Mouse (Mus musculus): ENCODE data around the gene BC067074. TPM values are rescaled to one million over a fixed set of nuclear protein-coding genes. Genes with fewer than 3 reads are reported as not detected.
"Not testable (repeated sequence)": the region's sequence is repeated elsewhere in the genome, so short reads cannot be mapped to it uniquely, and the experiment has no call there.

Gene BC067074
- 0.80 and 0.83 TPM in 2 replicates for polyA plus RNA-seq (2015; fragmentation: Nextera tagmentation; extraction: Ambion mirVana)

DNA sequence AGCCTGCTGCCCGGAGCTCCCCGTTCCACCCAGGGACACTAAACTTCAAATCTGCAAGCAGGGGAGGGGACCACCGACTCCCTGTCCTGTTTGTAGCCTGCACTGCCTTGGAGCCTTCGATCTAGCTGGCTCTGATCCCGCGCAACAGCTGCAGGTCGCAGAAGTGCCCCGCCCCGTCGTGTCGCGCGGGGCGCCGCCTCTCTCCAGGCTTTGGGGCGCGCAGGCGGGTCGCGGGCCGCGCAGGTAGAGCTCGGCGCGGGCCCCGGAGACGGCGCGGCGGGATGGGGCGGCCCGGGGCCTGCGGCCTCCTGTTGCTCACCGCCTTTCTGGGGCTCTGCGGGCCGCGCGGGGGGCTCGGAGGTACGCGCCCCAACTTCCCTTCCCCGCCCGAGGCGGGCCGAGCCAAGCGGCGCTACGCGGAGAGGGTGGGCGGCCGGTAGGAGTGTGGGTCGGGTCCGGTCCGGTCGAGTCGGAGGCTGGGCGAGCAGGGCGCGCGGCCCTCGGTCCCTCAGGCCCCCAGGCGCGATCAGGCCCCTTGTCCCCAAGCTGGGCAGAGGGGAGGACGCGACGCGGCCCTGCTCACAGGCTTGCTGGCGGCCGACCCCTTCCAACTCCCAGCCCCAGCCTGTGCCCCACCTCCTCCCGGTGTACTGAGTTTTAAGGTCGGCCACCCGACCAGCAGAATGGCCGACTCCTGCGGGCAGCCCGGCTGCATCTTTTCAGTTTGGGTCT lies at the start of gene BC067074:
Gene BC067074, plus strand, starts transcription at position 185 of the 732 bp plus-strand sequence.
- peak within 1 kb of the TSS; percentile 73 for H3K9ac ChIP-seq (ENCODE audit: low read depth, low read length)
- no peaks in the 10 kb centered on the region; the same call in 1 of the 2 replicates for H3K4me1 ChIP-seq (ENCODE audit: control insufficient read depth, insufficient read depth, low read length)
- H3K4me2 ChIP-seq (ENCODE audit: low read length), result peak within 1 kb of the TSS; percentile 93
- H3K27me3 ChIP-seq (ENCODE audit: control insufficient read depth, insufficient read depth, low read depth, low read length), result no peaks in the 10 kb centered on the region
- under 1% methylated on average over 66 of the region's 75 CpGs for WGBS
- peak; percentile 78 for ATAC-seq
- H3K4me3 ChIP-seq (ENCODE audit: low read depth, low read length), result peak within 1 kb of the TSS; percentile 63
- no peak within 1 kb of the TSS for H3K27ac ChIP-seq (ENCODE audit: low read length)
- no peaks in the 10 kb centered on the region for H3K9me3 ChIP-seq (replicated peaks; ENCODE audit: control insufficient read depth, low read length, poor library complexity, severe bottlenecking)
- no peaks in the 10 kb centered on the region for H3K36me3 ChIP-seq (ENCODE audit: control insufficient read depth, insufficient read depth, low read length)

DNA sequence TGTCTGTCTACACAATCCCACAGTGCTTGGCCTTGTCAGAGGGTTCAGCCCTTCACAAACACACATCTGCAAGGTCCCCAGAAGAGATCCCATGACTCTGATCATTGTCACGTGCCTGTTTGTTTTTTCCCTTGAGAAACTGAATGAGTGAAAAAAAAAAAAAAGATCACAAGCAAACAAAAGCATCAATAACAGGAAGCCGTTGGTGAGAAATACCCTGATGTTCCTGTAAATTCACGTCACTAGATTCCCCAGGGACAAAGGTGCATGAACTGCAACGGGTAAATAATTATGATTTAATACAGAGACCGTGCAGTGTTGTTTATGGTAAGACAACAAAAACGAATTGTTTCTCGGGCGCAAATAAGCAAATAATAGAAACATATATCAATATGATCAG lies 47.9 kb upstream of the BC067074 start:
- Histone ChIP-seq H3K27ac (ENCODE audit: low read length) (no peak overlapping the region), H3K4me2 (ENCODE audit: low read length) (no peak overlapping the region), H3K4me3 (ENCODE audit: low read depth, low read length) (no peak overlapping the region), H3K9ac (ENCODE audit: low read depth, low read length) (no peak overlapping the region), H3K27me3 (ENCODE audit: control insufficient read depth, insufficient read depth, low read depth, low read length) (no peaks in the 10 kb centered on the region), H3K4me1 (ENCODE audit: control insufficient read depth, insufficient read depth, low read length) (no peaks in the 10 kb centered on the region), H3K9me3 (replicated peaks; ENCODE audit: control insufficient read depth, low read length, poor library complexity, severe bottlenecking) (no peaks in the 10 kb centered on the region), H3K36me3 (ENCODE audit: control insufficient read depth, insufficient read depth, low read length) (no peaks in the 10 kb centered on the region)
- 74% methylated on average over 8 of the region's 8 CpGs for WGBS
- ATAC-seq, result no peak

DNA sequence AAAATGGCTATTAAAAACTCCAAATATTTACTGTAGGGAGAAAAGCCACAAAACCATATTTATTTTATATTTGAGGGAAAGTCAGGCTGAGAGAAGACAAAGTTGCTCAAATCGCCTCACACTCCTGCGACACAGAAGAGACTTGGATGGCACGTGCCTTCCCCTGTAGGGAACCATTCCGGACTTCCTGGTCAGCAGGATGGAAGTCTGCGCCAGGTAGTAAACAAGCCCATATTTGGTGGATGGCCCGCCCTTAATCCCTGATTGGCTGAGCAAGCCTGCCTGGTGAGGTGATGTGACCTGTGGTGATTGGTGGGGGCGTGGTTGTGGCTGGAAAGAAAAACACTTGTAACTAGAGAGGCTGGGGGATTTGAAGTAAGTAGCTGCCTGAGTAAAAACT lies 40.4 kb upstream of the BC067074 start:
- not testable (repeated sequence) for H3K4me3 ChIP-seq (ENCODE audit: low read depth, low read length); ATAC-seq; H3K27ac ChIP-seq (ENCODE audit: low read length); H3K4me1 ChIP-seq (ENCODE audit: control insufficient read depth, insufficient read depth, low read length); H3K9ac ChIP-seq (ENCODE audit: low read depth, low read length); H3K27me3 ChIP-seq (ENCODE audit: control insufficient read depth, insufficient read depth, low read depth, low read length); H3K4me2 ChIP-seq (ENCODE audit: low read length); H3K9me3 ChIP-seq (replicated peaks; ENCODE audit: control insufficient read depth, low read length, poor library complexity, severe bottlenecking); H3K36me3 ChIP-seq (ENCODE audit: control insufficient read depth, insufficient read depth, low read length)
- 92% methylated on average over 7 of the region's 7 CpGs for WGBS

- Histone ChIP-seq H3K27ac (ENCODE audit: low read length) (no peak overlapping the region), H3K9ac (ENCODE audit: low read depth, low read length) (no peak overlapping the region), H3K4me1 (ENCODE audit: control insufficient read depth, insufficient read depth, low read length) (no peaks in the 10 kb centered on the region), H3K4me3 (ENCODE audit: low read depth, low read length) (no peak overlapping the region), H3K9me3 (replicated peaks; ENCODE audit: control insufficient read depth, low read length, poor library complexity, severe bottlenecking) (no peaks in the 10 kb centered on the region), H3K4me2 (ENCODE audit: low read length) (no peak overlapping the region), H3K36me3 (ENCODE audit: control insufficient read depth, insufficient read depth, low read length) (no peaks in the 10 kb centered on the region), H3K27me3 (ENCODE audit: control insufficient read depth, insufficient read depth, low read depth, low read length) (no peaks in the 10 kb centered on the region)
- 97% methylated on average over 2 of the region's 2 CpGs for WGBS
- no peak for ATAC-seq
Measured at GRCm38 (mm10) chr13:113256766-113257165, 36.2 kb upstream of the BC067074 start.

DNA sequence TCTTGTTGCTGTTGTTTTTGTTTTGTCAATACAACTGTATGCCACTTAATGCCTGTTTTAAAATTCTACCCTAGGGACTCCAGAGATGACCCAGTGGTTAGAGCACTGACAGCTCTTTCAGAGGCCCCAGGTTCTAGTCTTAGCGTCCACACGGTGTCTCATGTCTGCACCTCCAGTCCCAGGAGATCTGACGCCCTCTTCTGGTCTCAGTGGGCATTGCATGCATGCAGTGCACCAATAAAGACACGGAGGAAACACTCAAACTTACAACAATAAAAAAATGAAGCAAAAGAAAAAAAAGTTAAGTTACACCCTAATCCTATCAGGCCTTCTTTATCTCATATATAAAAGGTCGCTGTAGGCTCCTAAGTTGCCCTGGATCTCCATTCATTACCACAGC lies 35.8 kb upstream of the BC067074 start:
- H3K9me3 ChIP-seq (replicated peaks; ENCODE audit: control insufficient read depth, low read length, poor library complexity, severe bottlenecking), result no peaks in the 10 kb centered on the region
- no peaks in the 10 kb centered on the region for H3K4me1 ChIP-seq (ENCODE audit: control insufficient read depth, insufficient read depth, low read length)
- no peak overlapping the region for H3K27ac ChIP-seq (ENCODE audit: low read length)
- no peaks in the 10 kb centered on the region for H3K27me3 ChIP-seq (ENCODE audit: control insufficient read depth, insufficient read depth, low read depth, low read length)
- no peaks in the 10 kb centered on the region for H3K36me3 ChIP-seq (ENCODE audit: control insufficient read depth, insufficient read depth, low read length)
- no peak overlapping the region for H3K4me2 ChIP-seq (ENCODE audit: low read length)
- no peak overlapping the region for H3K4me3 ChIP-seq (ENCODE audit: low read depth, low read length)
- H3K9ac ChIP-seq (ENCODE audit: low read depth, low read length), result no peak overlapping the region
- 50% methylated on average over 5 of the region's 5 CpGs for WGBS
- no peak for ATAC-seq

GRCm38 (mm10) chr13:113259237-113259636 lies 33.7 kb upstream of the BC067074 start:
- Histone ChIP-seq H3K9me3 (replicated peaks; ENCODE audit: control insufficient read depth, low read length, poor library complexity, severe bottlenecking) (no peaks in the 10 kb centered on the region), H3K4me1 (ENCODE audit: control insufficient read depth, insufficient read depth, low read length) (no peaks in the 10 kb centered on the region), H3K27me3 (ENCODE audit: control insufficient read depth, insufficient read depth, low read depth, low read length) (no peaks in the 10 kb centered on the region), H3K4me2 (ENCODE audit: low read length) (no peak overlapping the region), H3K9ac (ENCODE audit: low read depth, low read length) (no peak overlapping the region), H3K36me3 (ENCODE audit: control insufficient read depth, insufficient read depth, low read length) (no peaks in the 10 kb centered on the region), H3K4me3 (ENCODE audit: low read depth, low read length) (no peak overlapping the region), H3K27ac (ENCODE audit: low read length) (no peak overlapping the region)
- no peak for ATAC-seq
- 91% methylated on average over 5 of the region's 5 CpGs for WGBS

- Histone ChIP-seq H3K36me3 (ENCODE audit: control insufficient read depth, insufficient read depth, low read length) (no peaks in the 10 kb centered on the region), H3K4me3 (ENCODE audit: low read depth, low read length) (no peak overlapping the region), H3K9ac (ENCODE audit: low read depth, low read length) (no peak overlapping the region), H3K27me3 (ENCODE audit: control insufficient read depth, insufficient read depth, low read depth, low read length) (no peaks in the 10 kb centered on the region), H3K9me3 (replicated peaks; ENCODE audit: control insufficient read depth, low read length, poor library complexity, severe bottlenecking) (no peaks in the 10 kb centered on the region), H3K27ac (ENCODE audit: low read length) (no peak overlapping the region), H3K4me2 (ENCODE audit: low read length) (0 out of 2 replicates have a peak overlapping the region, but pooled peaks have one; percentile 4), H3K4me1 (ENCODE audit: control insufficient read depth, insufficient read depth, low read length) (0 out of 2 replicates have a peak, but pooled peaks cover 2% of the 10 kb centered on the region)
- 66% methylated on average over 12 of the region's 12 CpGs for WGBS
- no peak for ATAC-seq
Measured at GRCm38 (mm10) chr13:113262822-113263221, 30.1 kb upstream of the BC067074 start.

DNA sequence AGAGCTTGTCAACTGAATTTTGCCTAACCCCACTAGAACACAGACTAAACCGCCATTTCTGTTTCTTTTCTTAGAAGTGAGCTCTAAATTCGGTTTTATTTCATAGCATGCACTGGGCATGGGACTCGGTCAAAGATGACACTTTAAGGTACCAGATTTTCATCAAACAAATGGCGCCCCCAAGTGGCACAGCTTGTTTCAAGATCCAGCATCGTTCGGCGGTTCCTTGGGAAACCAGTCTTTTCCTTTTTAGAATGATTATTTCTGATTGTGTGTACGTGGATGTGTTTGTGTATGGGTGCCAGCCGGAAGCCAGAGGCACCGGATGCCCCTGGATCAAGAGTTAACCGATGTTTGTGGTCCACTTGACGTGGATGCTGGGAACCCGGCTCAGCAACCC lies 27.7 kb upstream of the BC067074 start:
- Histone ChIP-seq H3K4me1 (ENCODE audit: control insufficient read depth, insufficient read depth, low read length) (0 out of 2 replicates have a peak, but pooled peaks cover 2% of the 10 kb centered on the region), H3K9me3 (replicated peaks; ENCODE audit: control insufficient read depth, low read length, poor library complexity, severe bottlenecking) (no peaks in the 10 kb centered on the region), H3K27ac (ENCODE audit: low read length) (no peak overlapping the region), H3K4me2 (ENCODE audit: low read length) (no peak overlapping the region), H3K4me3 (ENCODE audit: low read depth, low read length) (no peak overlapping the region), H3K27me3 (ENCODE audit: control insufficient read depth, insufficient read depth, low read depth, low read length) (no peaks in the 10 kb centered on the region), H3K36me3 (ENCODE audit: control insufficient read depth, insufficient read depth, low read length) (no peaks in the 10 kb centered on the region), H3K9ac (ENCODE audit: low read depth, low read length) (no peak overlapping the region)
- no peak for ATAC-seq
- 23% methylated on average over 13 of the region's 13 CpGs for WGBS

DNA sequence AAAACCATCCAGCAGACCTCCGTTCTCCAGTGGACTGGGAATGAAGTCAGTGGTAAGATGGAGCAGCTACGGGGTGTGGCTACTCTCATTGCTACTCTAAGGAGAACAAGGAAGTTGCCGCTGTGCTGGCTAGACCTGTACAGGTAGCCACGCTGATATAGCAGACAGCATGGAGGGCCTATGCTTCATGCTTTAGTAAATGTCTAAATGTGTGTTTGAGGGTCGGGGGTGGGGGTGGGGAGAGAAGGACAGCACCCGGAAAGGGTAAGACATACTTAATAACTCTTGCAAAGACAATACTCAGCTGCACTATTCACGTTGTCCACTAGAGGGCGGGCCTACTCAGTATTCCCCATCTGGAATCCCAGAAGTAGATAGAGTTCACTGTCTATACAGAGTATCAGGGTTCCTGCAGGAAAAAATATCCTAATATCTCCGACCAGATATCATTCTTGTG lies 26.4 kb upstream of the BC067074 start:
- Histone ChIP-seq H3K4me3 (ENCODE audit: low read depth, low read length) (no peak overlapping the region), H3K9me3 (replicated peaks; ENCODE audit: control insufficient read depth, low read length, poor library complexity, severe bottlenecking) (no peaks in the 10 kb centered on the region)
- WGBS, result 29% methylated on average over 9 of the region's 9 CpGs

More for the DNA sequence above, 26.4 kb upstream of the BC067074 start:
- Histone ChIP-seq H3K36me3 (ENCODE audit: control insufficient read depth, insufficient read depth, low read length) (no peaks in the 10 kb centered on the region), H3K27me3 (ENCODE audit: control insufficient read depth, insufficient read depth, low read depth, low read length) (no peaks in the 10 kb centered on the region), H3K9ac (ENCODE audit: low read depth, low read length) (no peak overlapping the region), H3K27ac (ENCODE audit: low read length) (no peak overlapping the region), H3K4me1 (ENCODE audit: control insufficient read depth, insufficient read depth, low read length) (0 out of 2 replicates have a peak, but pooled peaks cover 2% of the 10 kb centered on the region), H3K4me2 (ENCODE audit: low read length) (no peak overlapping the region)
- 0 out of 2 replicates have a peak, but pooled peaks have one; percentile 16 for ATAC-seq

All from midbrain, embryonic 16.5 days (tissue).